Mouse (Mus musculus) hematopoietic stem cell, adult 5-6 weeks (primary cell): Measurements from ENCODE around the gene Cln5. TPM values are rescaled to one million over a fixed set of nuclear protein-coding genes. Genes with fewer than 3 reads are reported as not detected.
A peak's percentile ranks its signal among the peaks of the same experiment; 100 is the strongest.

ENCODE experiments used
- ATAC-seq, 2 experiments: fragments of 125-278 bp in 1 of 2; replicated peaks in 1 of 2; 2 replicates each; pipeline ENCODE4 v1.8.0; 2016 to 2017; ENCODE audit warnings: inconsistent platforms in 2 of 2, mild to moderate bottlenecking in 2 of 2, moderate number of reproducible peaks in 2 of 2, low read depth in 1 of 2, moderate TSS enrichment in 1 of 2; ENCODE audit not compliant: low FRiP score in 2 of 2, poor library complexity in 2 of 2, severe bottlenecking in 2 of 2, insufficient read depth in 1 of 2, low TSS enrichment in 1 of 2
- total RNA-seq: library from RNA; stranded (forward); fragments of 172-1452, 232-1000 nt; gene quantifications from 2 replicates; pipeline ENCODE4 v1.2.3, GENCODE M21; 2017

The Cln5 gene
- total RNA-seq, 1 experiment from 2014 or later, result 47.3 TPM

DNA sequence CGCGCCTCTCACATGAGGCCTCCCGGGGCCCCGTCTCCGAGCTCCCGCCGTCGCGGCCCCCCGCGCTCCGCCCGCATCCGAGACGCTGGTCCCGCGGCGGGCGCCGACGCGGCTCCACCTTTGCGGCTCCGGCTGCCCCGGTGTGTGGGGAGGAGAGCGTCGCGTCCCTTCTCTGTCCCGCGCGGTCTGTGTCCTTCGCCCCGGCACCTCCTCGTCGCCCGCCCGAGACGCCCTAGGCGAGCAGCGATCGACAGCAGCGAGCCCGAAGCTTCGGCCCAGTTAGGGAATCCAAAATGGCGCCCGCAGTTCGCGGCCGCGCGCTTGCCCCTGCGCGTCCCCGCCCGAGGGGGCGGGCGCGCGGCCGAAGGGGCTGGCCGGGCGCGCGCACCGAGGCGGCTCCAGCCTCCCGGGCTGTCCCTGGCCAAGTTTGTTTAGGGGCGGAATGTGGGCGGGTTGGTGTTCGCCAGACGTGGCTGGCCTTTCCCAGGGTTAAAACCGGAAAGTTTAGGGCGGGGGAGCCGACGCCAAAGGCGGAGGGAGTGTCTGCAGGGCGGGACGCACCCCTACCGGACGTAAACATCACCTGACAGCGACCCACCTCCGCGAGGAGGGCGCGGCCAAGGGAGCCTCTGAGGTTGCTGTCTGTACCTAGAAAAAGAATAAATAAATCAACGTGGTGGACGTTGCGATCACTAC is 29.4 kb downstream of the Cln5 start, which contains the start of gene Fbxl3:
Gene Fbxl3 (minus strand): TSS at position 329 of the 696 bp plus-strand sequence.
- peak; percentile 92 to 96 for ATAC-seq

DNA sequence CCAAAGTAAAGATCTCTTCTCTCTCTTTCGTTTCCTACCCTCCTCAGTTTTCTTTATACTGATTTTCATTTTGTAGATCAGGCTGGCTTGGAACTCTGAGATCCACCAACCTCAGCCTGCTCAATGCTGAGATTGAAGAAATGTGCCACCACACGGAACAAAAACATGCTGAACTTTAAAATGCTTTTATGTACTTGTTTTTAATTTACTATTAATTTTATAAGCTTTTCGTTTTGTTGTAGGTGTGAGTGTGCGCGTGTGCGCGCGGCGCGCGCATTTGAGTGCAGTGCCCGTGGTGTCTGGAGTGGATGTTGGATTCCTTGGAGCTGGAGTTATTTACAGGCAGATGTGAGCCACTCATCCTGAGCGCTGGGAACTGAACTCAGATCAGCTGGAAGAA is 30.3 kb downstream of the Cln5 start:
- ATAC-seq, result no peak

DNA sequence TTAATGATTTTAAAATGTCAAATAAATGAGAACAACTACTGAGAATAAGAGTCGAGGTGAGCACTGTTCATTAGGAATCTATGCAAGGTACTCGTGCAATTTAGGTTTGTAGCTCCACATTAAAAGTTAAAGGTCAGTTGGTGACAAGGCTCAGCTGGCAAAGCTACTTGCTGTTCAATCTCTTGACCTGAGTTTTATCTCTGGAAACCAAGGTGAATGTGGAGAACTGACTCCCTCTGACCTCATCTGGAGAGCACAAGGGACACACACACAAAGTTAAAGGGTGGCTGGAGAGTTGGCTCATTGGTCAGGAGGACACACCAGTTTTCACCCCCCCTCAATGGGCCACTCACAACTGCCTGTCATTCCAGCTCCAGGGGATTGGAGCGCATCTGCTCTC is 31.2 kb downstream of the Cln5 start:
- no peak for ATAC-seq

DNA sequence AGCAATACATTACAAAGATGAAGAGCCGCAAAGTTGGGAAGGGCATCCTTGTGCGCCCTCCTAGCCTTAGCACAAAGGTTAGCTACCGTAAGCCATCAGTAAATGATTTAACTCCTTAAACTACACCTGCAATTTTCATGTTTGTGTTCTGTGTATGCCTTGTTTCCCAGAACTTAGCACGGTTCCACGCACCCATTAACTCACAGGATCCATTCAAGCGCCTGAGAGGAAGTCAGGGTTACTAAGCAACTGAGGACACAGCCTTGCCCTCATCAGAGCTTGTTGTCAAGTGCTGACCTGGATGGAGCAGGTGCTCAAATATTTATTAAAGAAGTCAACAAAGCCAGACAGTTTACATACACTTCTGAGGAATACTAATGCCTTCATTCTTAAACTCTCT is 32.2 kb downstream of the Cln5 start:
- ATAC-seq, result no peak

DNA sequence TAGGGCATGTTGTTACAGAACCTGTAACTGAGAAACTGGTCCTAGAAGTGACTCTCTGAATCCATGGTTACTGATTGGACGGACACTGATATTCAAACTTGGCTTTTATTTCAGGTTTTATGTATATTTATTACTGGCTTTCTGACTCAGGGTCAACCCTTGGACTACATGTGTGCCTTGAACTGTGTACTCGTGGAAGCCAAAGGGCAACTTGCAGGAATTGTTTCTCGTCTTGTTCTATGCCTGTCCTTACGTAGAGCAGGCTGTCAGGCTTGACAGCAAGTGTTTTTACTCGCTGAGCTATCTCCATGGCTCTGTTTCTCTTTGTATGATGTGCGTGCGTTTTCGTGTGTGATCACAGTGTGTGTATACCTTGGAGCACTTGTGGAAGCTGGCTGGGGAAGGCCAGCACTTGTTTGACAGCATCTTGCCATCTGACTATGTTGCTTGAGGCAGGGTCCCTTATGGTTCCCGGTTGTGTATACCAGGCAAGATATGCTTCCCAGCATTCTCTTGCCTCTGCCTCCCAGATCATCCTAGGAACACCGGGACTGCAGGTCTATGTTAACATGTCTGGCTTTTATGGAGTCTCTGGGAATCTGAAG is 32.8 kb downstream of the Cln5 start:
- ATAC-seq, result no peak

DNA sequence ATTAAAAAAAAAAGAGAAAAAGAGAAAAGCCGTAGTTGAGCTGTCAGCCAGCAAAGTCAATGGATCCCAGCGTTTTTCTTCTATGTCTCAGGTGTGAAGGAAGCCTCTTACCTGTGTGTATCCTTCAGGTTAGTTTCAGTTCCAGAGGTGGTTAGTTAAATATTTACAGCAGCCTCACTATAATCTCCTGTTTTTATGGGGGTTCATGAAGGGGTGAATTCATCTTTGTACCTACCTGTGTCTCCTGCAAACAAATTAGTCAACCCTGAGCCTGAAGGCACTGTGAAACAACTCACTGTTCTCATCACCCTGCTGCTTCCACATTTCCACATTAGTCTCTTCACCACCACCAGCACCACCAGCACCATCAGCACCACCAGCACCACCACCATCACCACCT is 36.3 kb downstream of the Cln5 start:
- no peak for ATAC-seq

DNA sequence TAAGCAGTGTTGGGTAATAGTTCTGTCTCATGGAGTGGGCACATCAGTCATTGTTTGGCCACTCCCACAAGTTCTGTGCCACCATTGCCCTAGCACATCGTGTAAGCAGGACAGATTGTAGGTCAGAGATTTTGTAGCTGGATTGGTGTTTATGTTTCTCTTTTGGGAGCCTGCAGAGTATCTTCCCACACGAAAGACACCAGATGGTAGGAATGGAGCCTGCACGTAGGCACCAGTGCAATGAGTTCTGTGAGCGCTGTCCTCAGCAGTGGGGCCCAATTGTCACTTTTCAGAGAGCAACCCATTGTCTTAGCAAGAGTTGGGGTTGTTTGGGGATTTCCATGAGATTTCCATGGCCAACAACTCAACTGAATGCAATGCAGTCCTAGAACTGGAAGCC is 40.0 kb downstream of the Cln5 start:
- ATAC-seq, result no peak

DNA sequence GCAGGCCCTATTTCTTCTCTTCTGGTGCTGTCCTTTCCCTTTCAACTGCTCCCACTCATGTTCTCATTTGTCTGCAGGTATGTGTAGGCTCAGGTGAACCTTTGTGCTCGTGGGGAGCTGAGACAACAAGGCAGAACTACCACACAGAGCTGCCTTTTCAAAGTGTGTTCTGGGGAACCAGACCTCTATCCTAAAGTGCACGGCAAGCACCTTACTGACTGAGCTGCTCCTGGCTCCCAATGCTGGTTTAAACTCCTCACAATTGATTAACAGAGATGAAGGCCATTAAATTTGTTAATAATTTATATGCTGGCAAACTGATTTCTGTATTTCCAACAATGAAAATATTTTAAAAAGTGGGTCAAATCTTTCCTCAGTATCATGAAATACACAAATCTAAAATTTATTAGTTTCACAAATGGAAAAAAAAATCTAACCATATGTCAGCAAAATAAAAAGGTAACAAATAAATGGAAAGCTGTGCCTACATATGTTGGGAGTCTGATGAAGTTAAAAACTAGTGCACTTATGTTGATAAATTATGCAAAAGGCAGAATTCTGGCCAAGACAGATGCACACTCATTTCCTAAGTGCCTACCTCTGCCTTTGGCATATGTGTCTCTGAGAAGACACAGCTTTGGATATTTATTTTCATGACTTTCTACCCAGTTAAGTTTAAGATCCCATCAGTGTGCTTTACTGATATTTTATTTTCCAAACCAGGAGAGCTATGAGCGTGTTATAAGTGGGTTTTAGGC is 42.8 kb downstream of the Cln5 start:
- ATAC-seq, result no peak

DNA sequence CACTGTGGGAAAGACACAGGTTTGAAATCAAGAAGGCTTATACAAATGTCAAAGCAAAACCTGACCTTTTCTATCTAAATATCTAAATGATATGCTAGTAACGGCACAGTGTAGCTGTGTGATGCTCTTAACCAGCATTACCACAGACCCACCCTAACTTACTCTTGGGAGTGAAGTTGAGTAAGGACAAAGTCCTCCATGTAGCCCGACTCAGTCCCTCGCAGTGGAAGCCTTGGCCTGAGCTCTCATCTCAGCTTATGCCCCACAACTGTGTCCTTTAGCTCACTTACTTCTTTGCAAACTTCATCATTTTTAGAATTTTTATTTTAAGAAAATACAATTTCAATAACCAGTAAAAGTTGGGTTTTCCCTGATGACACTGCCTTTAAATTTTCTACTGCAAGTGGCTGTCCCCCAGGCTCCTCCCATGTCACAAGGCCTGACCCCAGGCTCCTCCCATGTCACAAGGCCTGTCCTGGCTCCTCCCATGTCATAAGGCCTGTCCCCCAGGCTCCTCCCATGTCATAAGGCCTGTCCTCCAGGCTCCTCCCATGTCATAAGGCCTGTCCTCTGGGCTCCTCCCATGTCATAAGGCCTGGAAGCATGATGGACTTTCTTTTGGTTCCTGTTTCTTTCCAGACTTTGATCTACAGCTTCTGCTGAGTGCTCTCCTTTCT is 45.1 kb downstream of the Cln5 start:
- ATAC-seq, result peak; percentile 22 to 69; a peak in 2 of 4 replicates

DNA sequence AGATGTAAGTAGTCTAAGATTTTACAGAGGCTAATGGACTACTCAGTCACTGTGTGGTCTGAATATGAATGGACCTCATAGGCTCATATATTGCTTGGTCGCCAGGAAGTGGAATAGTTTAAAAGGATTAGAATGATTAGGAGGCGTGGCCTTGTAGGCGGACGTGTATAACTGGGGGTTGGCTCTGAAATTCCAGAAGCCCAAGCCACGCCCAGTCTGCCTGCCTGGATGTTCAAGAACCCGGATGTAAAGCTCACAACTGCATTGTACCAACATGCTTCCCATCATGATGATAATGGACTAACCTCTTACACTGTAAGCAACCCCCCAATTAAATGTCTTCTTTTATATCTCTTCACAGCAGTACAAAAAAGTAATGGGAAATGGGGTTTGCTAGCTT is 55.7 kb downstream of the Cln5 start:
- no peak for ATAC-seq

Other genes starting within 250 kb of the Cln5 start
- 116 and 119 TPM in 2 replicates for gene Kctd12, start 87.6 kb upstream of the Cln5 start, total RNA-seq
- 0.19 and 1.4 TPM in 2 replicates for gene Acod1, start 23.2 kb upstream of the Cln5 start, total RNA-seq
- 96.4 and 144 TPM in 2 replicates for gene Fbxl3, start 29.4 kb downstream of the Cln5 start, total RNA-seq